Mouse (Mus musculus) cerebellum, adult 11-12 months (tissue): ENCODE results near the gene Allc.

Experiments
- DNase-seq: peaks from one replicate; pipeline ENCODE4 v3.0.0; 2022

Gene Allc

DNA sequence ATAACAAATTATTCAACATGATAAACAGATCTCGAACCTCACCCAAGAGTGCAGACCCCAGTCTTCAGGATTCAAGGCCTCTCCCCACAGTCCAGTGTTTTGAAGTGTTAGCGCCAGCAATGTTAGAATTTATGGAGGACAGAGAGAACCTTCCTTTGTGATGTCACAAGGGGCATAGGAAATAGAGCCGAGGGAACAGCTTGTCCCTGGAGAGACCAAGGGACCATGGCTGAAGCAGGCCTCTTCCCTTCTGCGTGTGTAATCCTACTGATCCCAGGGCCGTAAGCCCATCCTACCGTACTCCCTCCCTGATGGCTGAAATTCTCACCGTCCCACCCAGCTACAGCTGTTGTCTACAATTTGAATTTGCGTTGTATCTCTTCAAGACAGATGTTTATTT, at the start of gene Allc:
Allc (minus strand) TSS at position 101 of the 400 bp plus-strand sequence.
- DNase-seq = no peak

- no peak for DNase-seq
Measured at GRCm38 (mm10) chr12:28628436-28628835, 46.1 kb upstream of the Allc start.

GRCm38 (mm10) chr12:28627092-28627491, 44.8 kb upstream of the Allc start:
- DNase-seq = no peak

DNA sequence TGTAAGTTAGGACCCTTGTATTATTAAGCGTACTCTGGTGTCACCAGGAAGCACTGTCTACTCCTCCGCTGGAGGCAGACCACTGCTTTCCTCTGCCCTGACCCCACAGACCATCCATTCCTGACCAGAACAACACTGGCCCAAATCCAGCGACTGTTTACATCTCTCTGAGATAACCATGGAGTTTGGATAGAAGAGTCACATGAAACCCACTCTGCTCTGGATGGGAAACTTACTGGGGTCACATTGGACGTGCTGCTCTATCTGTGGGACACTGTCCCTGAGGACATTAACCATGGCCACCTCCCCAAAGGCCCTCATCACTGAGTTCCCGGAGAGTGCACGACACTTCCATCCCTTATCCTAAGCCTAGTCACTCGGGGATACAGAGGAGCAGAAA, 43.1 kb upstream of the Allc start:
- no peak for DNase-seq

DNA sequence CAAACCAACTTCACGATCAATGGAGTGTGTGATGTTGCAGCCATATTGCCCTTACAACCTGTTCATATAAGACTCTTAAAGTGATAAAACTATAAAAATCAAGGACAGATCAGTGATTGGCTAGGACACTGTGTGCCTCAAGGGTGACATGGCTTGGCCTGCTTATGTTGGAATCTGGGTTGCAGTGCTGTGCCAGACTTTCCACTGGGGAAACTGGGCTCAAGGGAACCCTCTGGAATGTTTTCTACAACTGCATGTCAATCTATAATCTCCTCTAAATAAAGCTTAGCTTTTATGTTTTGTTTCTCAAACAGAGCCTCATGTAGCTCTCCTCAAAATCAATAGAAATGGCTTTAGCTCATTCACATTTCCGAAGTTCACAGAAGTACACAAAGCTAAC, 41.9 kb upstream of the Allc start:
- DNase-seq = no peak

DNA sequence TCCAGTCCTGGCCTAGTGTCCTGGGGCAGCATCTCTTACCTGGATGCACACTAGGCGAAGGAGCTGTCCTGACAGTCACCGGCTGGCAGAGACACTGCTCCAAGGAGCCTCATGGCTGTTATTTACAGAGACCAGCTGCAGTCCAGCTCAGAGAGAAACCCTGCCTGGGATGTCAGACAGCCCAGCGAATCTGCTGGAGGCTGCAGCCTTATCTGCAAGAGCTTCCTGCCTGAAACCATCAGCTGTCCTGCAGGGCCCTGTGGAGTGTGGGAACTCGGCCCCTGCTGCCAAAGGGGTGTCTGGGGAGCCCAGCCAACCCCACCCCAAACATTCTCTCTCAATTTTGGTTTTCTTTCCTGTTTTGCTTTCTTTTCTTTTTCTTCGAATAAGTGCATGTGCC, 40.9 kb upstream of the Allc start, which contains the start of gene Colec11:
Colec11 (minus strand) TSS at position 183 of the 400 bp plus-strand sequence.
- DNase-seq = no peak

DNA sequence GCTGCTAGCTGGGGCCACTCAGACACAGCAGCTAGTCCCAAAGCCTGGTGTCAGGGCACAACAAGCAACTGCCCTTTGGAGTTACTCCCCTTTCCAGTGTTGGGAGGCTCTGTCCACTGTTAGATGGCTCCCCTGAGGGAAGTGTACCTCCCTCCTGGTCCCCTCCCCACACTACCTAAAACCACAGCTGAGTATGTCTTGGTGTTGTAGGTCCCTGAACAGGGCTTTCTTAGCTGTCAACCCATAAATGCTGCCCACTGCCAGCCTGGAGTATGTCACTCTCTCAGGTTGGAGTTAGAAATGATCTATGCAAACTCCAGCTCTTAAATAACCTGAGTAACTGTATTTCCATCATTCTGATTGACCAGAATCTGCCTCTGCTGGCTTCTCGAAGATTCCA, 40.3 kb upstream of the Allc start:
- DNase-seq = no peak

DNA sequence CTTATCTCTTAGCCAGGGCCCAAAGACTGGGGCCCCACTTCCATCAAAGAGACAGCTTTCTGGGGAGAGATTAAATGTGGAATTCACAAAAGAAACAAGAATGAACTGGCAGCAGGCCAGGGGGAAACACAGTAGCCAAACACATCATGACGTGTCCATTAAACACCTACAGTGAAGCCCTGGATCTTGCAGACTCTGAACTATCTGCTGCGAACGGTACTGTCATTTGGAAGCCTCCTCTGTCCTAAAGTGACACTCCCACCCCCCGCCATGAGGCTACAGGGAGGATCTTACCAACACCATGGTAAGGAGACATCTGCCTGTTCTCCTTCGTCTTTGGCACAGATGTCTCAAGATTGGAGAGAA, 39.8 kb upstream of the Allc start:
- DNase-seq = no peak

DNA sequence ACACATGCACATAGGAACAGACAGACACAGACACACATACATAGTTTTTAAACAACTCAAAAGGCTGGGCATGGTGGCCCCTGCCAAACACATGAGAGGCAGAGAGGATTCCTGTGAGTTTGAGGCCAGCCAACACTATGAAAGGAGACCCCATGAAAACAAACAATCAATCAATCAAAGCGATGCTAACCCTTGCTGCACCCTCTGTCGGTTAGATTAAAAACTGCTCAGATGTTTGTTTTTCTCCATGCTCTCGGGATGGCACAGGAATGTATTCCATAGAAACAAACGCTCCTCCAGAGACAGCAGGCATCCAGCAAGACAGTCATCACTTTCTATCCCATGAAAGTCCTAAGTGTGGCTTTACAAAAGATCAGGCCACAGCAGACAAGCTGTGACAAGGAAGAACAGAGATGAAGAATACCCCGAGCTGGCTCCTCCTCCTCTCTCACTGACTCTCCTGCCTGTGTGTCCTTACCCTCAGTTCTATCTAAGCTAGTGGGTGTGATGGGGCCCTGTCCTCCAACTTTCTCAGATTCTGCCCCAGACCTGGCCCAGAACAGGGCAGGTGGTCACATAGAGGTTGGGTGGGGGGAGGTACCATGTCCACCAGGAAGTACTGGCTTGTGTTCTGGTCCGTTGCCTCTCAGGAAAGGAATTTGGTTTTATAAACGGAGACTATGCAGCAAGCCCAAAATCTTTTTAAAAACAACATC, 39.3 kb upstream of the Allc start:
- DNase-seq = no peak

GRCm38 (mm10) chr12:28617297-28617696, 35.0 kb upstream of the Allc start:
- no peak for DNase-seq

DNA sequence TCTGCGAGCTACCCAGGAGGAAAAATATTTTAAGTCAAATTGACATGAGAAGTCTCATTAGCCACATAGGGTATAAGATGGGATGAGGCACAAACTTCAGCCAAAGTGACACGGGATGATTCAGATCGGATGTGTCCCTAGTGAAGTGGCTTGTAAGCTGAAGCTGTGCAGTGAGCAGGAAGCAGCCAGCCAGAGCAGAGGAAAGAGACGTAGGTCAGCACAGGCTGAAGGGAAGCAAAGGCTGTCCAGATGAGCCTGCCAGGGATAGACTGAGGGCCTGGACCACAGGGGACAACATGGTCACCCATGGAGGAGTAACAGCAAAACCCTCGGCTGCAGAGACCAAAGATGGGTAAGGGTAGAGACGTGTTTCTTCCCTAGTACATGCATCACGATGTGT, 32.1 kb upstream of the Allc start:
- DNase-seq = no peak

GRCm38 (mm10) chr12:28612391-28612790, 30.1 kb upstream of the Allc start:
- no peak for DNase-seq

- DNase-seq = peak; percentile 69
Measured at GRCm38 (mm10) chr12:28607546-28608305, 25.4 kb upstream of the Allc start.

DNA sequence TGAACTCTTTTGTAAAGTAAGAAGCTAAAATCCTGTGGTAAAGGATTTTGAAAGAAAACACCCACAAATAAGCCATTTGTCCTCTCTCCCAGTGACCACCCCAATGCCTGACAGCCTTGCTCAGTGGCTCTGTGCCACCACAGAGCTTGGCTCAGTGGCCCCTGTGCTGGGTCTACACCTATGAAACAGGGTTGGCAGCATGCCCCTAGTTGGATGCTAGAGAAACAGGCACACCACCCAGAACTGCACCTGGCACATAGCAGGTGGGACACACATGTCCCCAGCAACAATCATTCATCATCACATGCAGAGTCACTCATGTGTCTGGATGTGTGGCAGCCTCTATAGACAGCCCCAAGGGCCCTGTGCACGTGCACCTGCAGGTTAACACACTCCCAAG, 21.2 kb upstream of the Allc start:
- DNase-seq = peak; percentile 36

DNA sequence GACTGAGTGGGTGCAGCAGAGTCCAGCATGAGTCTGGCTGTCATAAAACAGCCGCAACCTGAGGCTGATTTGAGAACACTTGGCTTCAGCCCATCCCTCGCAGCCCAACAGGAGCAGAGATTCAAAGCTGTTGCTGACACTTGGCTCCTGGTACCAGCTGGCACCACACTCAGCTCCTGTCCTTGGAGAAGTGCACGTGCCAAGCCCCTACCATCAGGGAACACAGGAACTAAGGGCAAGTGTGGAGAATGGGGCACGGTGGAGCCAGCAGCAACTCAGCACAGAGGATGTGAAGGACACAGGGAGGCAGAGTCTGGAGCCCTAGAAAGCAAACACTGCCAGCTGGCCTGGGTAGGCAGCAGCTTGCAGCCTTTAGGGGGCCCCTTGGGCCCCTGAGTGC, 19.9 kb upstream of the Allc start:
- DNase-seq = peak; percentile 84

GRCm38 (mm10) chr12:28598526-28598991, 16.2 kb upstream of the Allc start:
- DNase-seq = no peak

DNA sequence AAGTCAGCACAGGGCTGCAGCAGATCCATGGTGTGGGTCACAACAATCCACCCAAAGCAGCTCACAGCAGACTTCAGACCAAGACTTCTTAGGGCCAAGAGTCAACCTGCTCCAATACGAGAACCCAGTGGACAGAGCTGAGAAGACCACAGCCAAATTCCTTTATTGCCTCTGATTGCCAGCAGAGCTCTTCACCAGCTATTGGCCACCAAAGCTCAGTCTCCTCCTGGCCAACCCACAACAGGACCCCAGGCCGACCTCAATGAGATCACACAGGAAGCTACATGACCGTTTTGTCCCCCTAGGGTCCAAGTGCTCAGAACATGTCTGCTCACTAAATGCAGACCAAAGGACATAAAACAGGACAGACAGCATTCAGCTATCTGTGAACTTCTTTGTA, 15.8 kb upstream of the Allc start:
- no peak for DNase-seq

GRCm38 (mm10) chr12:28597699-28598098, 15.4 kb upstream of the Allc start:
- no peak for DNase-seq

DNA sequence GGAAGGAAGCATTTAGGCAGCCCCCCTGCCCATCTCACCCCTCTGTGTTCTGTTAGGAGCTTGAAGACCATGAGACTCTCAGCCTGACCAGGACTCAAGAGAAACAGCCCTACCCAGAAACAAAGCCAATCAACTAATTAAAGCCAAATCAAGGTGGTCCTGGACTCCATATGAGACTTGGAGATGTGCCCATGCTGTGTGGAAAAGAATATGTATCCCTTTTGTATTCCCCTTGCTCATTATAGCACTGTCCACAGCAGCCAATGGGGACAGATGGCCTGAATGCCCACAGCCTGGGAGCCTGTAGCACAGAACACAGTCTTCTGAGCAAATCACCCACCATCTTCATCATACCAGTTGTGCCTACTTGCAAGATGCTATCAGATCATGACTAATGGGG, 14.5 kb upstream of the Allc start:
- no peak for DNase-seq

DNA sequence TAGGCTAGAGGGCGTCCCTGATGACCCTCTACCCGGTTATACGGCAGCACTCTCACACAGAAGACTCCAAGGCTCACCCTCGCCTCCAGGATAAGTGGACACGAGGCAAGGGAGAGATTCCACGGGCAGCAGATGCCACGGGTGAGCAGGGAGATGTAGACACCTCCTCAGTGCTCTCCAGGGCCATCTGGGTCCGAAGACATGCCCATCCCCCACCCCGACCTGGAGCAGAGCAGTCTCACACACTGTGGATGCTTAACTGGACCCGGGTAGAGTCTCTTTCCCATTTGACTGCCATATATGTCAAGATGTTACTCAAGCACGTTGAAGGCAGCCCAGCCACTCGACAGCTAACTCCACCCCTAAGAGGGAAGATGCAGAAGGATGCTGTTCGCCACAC, 8.1 kb upstream of the Allc start:
- peak; percentile 29 for DNase-seq

DNA sequence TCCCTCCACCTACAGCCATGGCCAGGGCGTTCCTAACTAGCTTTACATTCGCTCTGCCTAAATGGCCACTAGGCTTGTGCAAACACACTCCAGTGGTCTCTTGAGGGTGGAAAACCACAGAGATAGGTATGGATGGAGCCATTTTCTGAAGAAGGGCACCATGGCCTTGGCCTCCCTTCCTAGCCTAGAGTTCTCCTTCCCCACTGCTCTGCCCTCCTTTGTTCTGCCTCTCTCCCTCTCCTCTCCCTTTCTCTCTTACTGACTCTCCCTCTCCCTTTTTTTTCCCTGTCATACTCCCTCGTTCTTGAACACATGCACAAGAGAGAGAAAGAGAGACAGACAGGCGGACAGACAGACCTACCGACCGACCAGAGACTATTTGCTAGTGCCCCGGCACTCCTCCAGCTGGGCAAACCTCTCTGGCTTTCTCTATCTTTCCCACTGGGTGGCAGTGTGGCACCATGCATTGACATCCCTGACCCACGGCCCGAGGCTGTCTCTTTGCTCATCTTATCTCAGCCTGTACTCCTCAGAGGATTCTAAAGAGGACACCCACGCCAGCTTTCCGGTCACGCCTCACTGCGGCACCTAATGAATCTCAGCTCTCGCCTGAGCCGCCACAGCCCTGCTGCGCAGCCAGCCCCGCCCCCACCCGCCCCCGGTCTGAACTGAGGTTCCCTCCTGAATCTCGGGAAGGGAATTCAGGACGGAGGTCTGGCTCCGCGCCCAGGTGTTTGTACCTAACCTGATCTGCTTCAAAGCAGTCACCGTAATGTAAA, 7.0 kb upstream of the Allc start:
- DNase-seq = peak; percentile 93

- no peak for DNase-seq
Measured at GRCm38 (mm10) chr12:28587949-28588348, 5.6 kb upstream of the Allc start.

GRCm38 (mm10) chr12:28584036-28584435, 1.7 kb upstream of the Allc start:
- DNase-seq = no peak

DNA sequence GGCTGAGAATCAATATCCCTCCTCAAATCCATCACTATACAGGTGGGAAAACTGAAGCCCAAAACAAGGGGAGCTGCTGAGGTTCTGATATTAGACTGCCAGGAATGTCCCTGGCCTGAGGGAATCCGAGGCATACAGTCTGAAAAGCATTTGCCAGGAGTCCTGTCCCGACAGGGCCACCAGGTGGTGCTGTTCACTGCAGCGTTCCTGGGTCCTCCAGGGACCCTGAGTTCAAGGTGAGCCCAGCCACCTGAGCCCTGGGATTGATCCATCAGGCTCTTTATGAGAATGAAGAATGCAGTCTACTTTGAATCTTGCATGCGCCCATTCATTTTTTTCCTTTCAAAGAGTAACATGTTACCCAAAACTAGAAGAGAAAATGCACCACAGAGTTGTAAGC, 3.2 kb downstream of the Allc start:
- no peak for DNase-seq
